Comparison of ENCODE assay signal across 19 mouse cellular contexts in genomic region chr17:56100811-56101210, GRCm38 (mm10). TPM values are rescaled to one million over a fixed set of nuclear protein-coding genes. Genes with fewer than 3 reads are reported as not detected.
DNase-seq lines count a peak whose midpoint lies in the region.
"Had no signal": no experiment of that assay in that cellular context is flagged by ENCODE, and none has a peak within 500 bp of the region (broad histone marks: within the 10 kb centered on the region; RNA-seq: fewer than 3 reads in every experiment).

No protein-coding gene starts in this region.

- no peaks in the 10 kb centered on the region for H3K9me3 ChIP-seq in heart, embryonic 10.5 days
- H3K9me3 ChIP-seq: embryonic facial prominence, embryonic 10.5 days; G1E; heart, embryonic 13.5 days; hindbrain, embryonic 12.5 days had no signal

- H3K4me1 ChIP-seq in heart, embryonic 10.5 days, result no peaks in the 10 kb centered on the region
- H3K4me1 ChIP-seq: embryonic facial prominence, embryonic 10.5 days; heart, embryonic 13.5 days; hindbrain, embryonic 12.5 days had no signal

- peaks cover 83% of the 10 kb centered on the region for H3K36me3 ChIP-seq in heart, embryonic 10.5 days

- DNase-seq in adrenal gland, adult (ENCODE audit: inconsistent age in 2 of 2, low spot score in 1 of 2), result peak; percentile 50 to 67
- DNase-seq in adrenal gland, adult 8-10 months, result no peak
- DNase-seq in gastrocnemius, adult 18-20 months (ENCODE audit: low spot score), result peak; percentile 79
- no peak for DNase-seq in gastrocnemius, postnatal 10 days
- peak; percentile 27 for DNase-seq in heart, postnatal 4 days
- no peak for DNase-seq in heart, embryonic 10.5 days (ENCODE audit: low spot score)
- no peak for DNase-seq in kidney, postnatal 10 days
- DNase-seq: B cell, adult 2 months; cerebellum, adult 2 months; cerebellum, postnatal 10 days; heart, postnatal 36 days; kidney, adult 8-10 months had no signal

- H3K27me3 ChIP-seq in heart, embryonic 10.5 days (ENCODE audit: insufficient read depth, poor library complexity, severe bottlenecking), result no peaks in the 10 kb centered on the region
- H3K27me3 ChIP-seq: heart, embryonic 13.5 days; hindbrain, embryonic 12.5 days had no signal

- no peak overlapping the region for H3K4me3 ChIP-seq in heart, embryonic 10.5 days
- H3K4me3 ChIP-seq: embryonic facial prominence, embryonic 10.5 days; heart, embryonic 13.5 days; hindbrain, embryonic 12.5 days had no signal

- 87% methylated on average over 3 of the region's 3 CpGs for WGBS in heart, embryonic 10.5 days

- no peak overlapping the region for H3K27ac ChIP-seq in heart, embryonic 10.5 days
- H3K27ac ChIP-seq: embryonic facial prominence, embryonic 10.5 days; heart, embryonic 13.5 days had no signal

RNA-seq across cellular contexts. Expression of gene Plin4, which starts 8.8 kb away (rescaled TPM):
- 100 to 1,000 TPM in 1 of 4 experiments, 10 to 100 TPM in 3; 45.4 to 191 (median 87.0) TPM for total RNA-seq in adrenal gland, adult 8-10 months (2022)
- 100 to 1,000 TPM; 142 to 235 TPM for total RNA-seq in gastrocnemius, adult 18-20 months (2021)
- total RNA-seq in gastrocnemius, postnatal 10 days (2021), result 100 to 1,000 TPM in 1 of 2 experiments, 10 to 100 TPM in 1; 75.2 to 106 TPM
- total RNA-seq in heart, postnatal 4 days (2021), result 10 to 100 TPM; 71.5 to 79.8 TPM
- 0.05 and 0.08 TPM in 2 replicates for polyA plus RNA-seq in heart, embryonic 10.5 days (2016; fragmentation: Nextera tagmentation; extraction: Ambion mirVana)
- polyA plus RNA-seq: CD4-positive, CD25-positive, alpha-beta regulatory T cell, adult 4 months; G1E had no signal

RNA-seq across cellular contexts. Expression of gene Plin5, which starts 16.6 kb away (rescaled TPM):
- total RNA-seq in adrenal gland, adult 8-10 months (2022), result 10 to 100 TPM; 20.4 to 32.6 (median 26.9) TPM
- 10 to 100 TPM; 22.5 to 29.0 TPM for total RNA-seq in gastrocnemius, adult 18-20 months (2021)
- 10 to 100 TPM; 19.2 to 19.9 TPM for total RNA-seq in gastrocnemius, postnatal 10 days (2021)
- total RNA-seq in heart, postnatal 4 days (2021), result 10 to 100 TPM; 61.6 to 67.6 TPM
- polyA plus RNA-seq in heart, embryonic 10.5 days (2016; fragmentation: Nextera tagmentation; extraction: Ambion mirVana), result 0.18 and 0.46 TPM in 2 replicates
- total RNA-seq: G1E had no signal
- polyA plus RNA-seq: CD4-positive, CD25-positive, alpha-beta regulatory T cell, adult 4 months; G1E had no signal

RNA-seq across cellular contexts. Expression of gene Lrg1, which starts 21.0 kb away (rescaled TPM):
- 10 to 100 TPM; 14.5 to 34.6 (median 16.4) TPM for total RNA-seq in adrenal gland, adult 8-10 months (2022)
- total RNA-seq in gastrocnemius, adult 18-20 months (2021), result 10 to 100 TPM; 11.4 to 23.0 TPM
- total RNA-seq in gastrocnemius, postnatal 10 days (2021), result 1 to 10 TPM; 1.4 to 3.1 TPM
- 1 to 10 TPM; 5.2 TPM for total RNA-seq in heart, postnatal 4 days (2021)
- polyA plus RNA-seq in heart, embryonic 10.5 days (2016; fragmentation: Nextera tagmentation; extraction: Ambion mirVana), result not detected in 2 replicates
- total RNA-seq: G1E had no signal
- polyA plus RNA-seq: CD4-positive, CD25-positive, alpha-beta regulatory T cell, adult 4 months; forebrain, embryonic 14.5 days; G1E; heart, embryonic 13.5 days; inflammation-experienced regulatory T-cells, adult 6 months had no signal

RNA-seq across cellular contexts. Expression of gene Hdgfl2, which starts 21.4 kb away (rescaled TPM):
- 100 to 1,000 TPM in 1 of 4 experiments, 10 to 100 TPM in 3; 55.6 to 123 (median 80.3) TPM for total RNA-seq in adrenal gland, adult 8-10 months (2022)
- 10 to 100 TPM; 23.2 to 25.5 TPM for total RNA-seq in gastrocnemius, adult 18-20 months (2021)
- total RNA-seq in gastrocnemius, postnatal 10 days (2021), result 10 to 100 TPM; 37.7 to 45.7 TPM
- 10 to 100 TPM; 52.8 to 55.9 TPM for total RNA-seq in heart, postnatal 4 days (2021)
- 121 and 139 TPM in 2 replicates for polyA plus RNA-seq in heart, embryonic 10.5 days (2016; fragmentation: Nextera tagmentation; extraction: Ambion mirVana)

RNA-seq across cellular contexts. Expression of gene Ubxn6, which starts 26.0 kb away (rescaled TPM):
- total RNA-seq in adrenal gland, adult 8-10 months (2022), result 10 to 100 TPM; 67.6 to 93.5 (median 82.6) TPM
- 10 to 100 TPM; 62.9 to 69.0 TPM for total RNA-seq in gastrocnemius, adult 18-20 months (2021)
- 10 to 100 TPM; 37.8 to 39.0 TPM for total RNA-seq in gastrocnemius, postnatal 10 days (2021)
- total RNA-seq in heart, postnatal 4 days (2021), result 10 to 100 TPM; 50.8 to 57.5 TPM
- polyA plus RNA-seq in heart, embryonic 10.5 days (2016; fragmentation: Nextera tagmentation; extraction: Ambion mirVana), result 33.1 and 34.3 TPM in 2 replicates

Comparison
In these comparisons a context has a peak if more than half of its experiments do, and no peak if none do; other contexts are left out.
1. DNase-seq: peak in adrenal gland, adult (2 of 2), gastrocnemius, adult 18-20 months (single experiment) and heart, postnatal 4 days (single experiment); none in adrenal gland, adult 8-10 months (single experiment), gastrocnemius, postnatal 10 days (single experiment), heart, embryonic 10.5 days (single experiment) and kidney, postnatal 10 days (single experiment).